Mouse (Mus musculus) limb, embryonic 13.5 days (tissue): ENCODE measurements around the gene S1pr4. TPM values are rescaled to one million over a fixed set of nuclear protein-coding genes. Genes with fewer than 3 reads are reported as not detected.

ENCODE experiments used
- ATAC-seq: fragments of 200-750 bp; cut with Nextera tagmentation; 2 replicates; pipeline ENCODE4 v1.8.0; 2017; ENCODE audit warnings: low read depth, moderate number of reproducible peaks, moderate TSS enrichment; ENCODE audit not compliant: low FRiP score
- H3K27ac ChIP-seq: fragments of 300-500 bp; sonication (generic); 2 replicates; pipeline ENCODE4 v1.5.1; 2015; ENCODE audit warnings: inconsistent platforms, mild to moderate bottlenecking, moderate library complexity
- H3K27me3 ChIP-seq: fragments of 300-500 bp; sonication (generic); 2 replicates; pipeline ENCODE4 v1.6.1; 2015; ENCODE audit warnings: mild to moderate bottlenecking, inconsistent platforms
- H3K36me3 ChIP-seq: fragments of 300-500 bp; sonication (generic); 2 replicates; pipeline ENCODE4 v1.6.1; 2015; ENCODE audit warnings: inconsistent platforms, mild to moderate bottlenecking, moderate library complexity
- H3K4me1 ChIP-seq: fragments of 300-500 bp; sonication (generic); 2 replicates; pipeline ENCODE4 v1.6.1; 2015; ENCODE audit warnings: inconsistent platforms
- H3K4me2 ChIP-seq: fragments of 300-500 bp; sonication (generic); replicated peaks from 2 replicates; pipeline ENCODE4 v1.6.1; 2015; ENCODE audit warnings: inconsistent platforms, mild to moderate bottlenecking, moderate library complexity
- H3K4me3 ChIP-seq: fragments of 300-500 bp; sonication (generic); 2 replicates; pipeline ENCODE4 v1.5.1; 2015; ENCODE audit warnings: moderate library complexity, mild to moderate bottlenecking, inconsistent platforms
- H3K9ac ChIP-seq: fragments of 300-500 bp; sonication (generic); 2 replicates; pipeline ENCODE4 v1.6.1; 2015; ENCODE audit warnings: mild to moderate bottlenecking, inconsistent platforms
- H3K9me3 ChIP-seq: fragments of 300-500 bp; sonication (generic); 2 replicates; pipeline ENCODE4 v1.6.1; 2016; ENCODE audit warnings: inconsistent platforms
- WGBS: fragments of 180-500 bp; shearing (Covaris S2); methylation state at CpG from one replicate; pipeline ENCODE4 v1.1.7; 2015; 5-methylcytosine and 5-hydroxymethylcytosine counted together
- polyA plus RNA-seq: library from polyadenylated mRNA; unstranded; fragments of >200 nt; fragmentation: Nextera tagmentation; extraction: Ambion mirVana; gene quantifications from 2 replicates; pipeline ENCODE4 v1.2.1, GENCODE M21; 2015

S1pr4 gene
- polyA plus RNA-seq = 0.28 and 0.53 TPM in 2 replicates

- Histone ChIP-seq H3K9ac (0 out of 2 replicates have a peak within 1 kb of the TSS, but pooled peaks have one; percentile 19), H3K27me3 (peaks cover 14% of the 10 kb centered on the region), H3K9me3 (no peaks in the 10 kb centered on the region), H3K4me1 (peaks cover 6% of the 10 kb centered on the region), H3K36me3 (no peaks in the 10 kb centered on the region), H3K4me3 (no peak within 1 kb of the TSS), H3K4me2 (no peak within 1 kb of the TSS), H3K27ac (no peak within 1 kb of the TSS)
- no peak for ATAC-seq
- WGBS = 78% methylated on average over 3 of the region's 3 CpGs
Measured at GRCm38 (mm10) chr10:81500032-81500431, at the start of gene S1pr4. S1pr4 (minus strand) TSS chr10:81500132.

GRCm38 (mm10) chr10:81548944-81549343, 49.0 kb upstream of the S1pr4 start:
- 66% methylated on average over 5 of the region's 5 CpGs for WGBS
- Histone ChIP-seq H3K27ac (no peak overlapping the region), H3K4me3 (no peak overlapping the region), H3K9me3 (no peaks in the 10 kb centered on the region), H3K4me1 (peaks cover 18% of the 10 kb centered on the region), H3K36me3 (no peaks in the 10 kb centered on the region), H3K4me2 (no peak overlapping the region), H3K9ac (no peak overlapping the region), H3K27me3 (no peaks in the 10 kb centered on the region)
- ATAC-seq = no peak

GRCm38 (mm10) chr10:81546788-81547571, 47.0 kb upstream of the S1pr4 start:
- no peak overlapping the region for H3K4me2 ChIP-seq
- no peak for ATAC-seq
- 90% methylated on average over 13 of the region's 13 CpGs for WGBS
- peaks cover 37% of the 10 kb centered on the region for H3K4me1 ChIP-seq
- no peak overlapping the region for H3K27ac ChIP-seq
- H3K9me3 ChIP-seq = no peaks in the 10 kb centered on the region
- H3K27me3 ChIP-seq = no peaks in the 10 kb centered on the region
- no peak overlapping the region for H3K9ac ChIP-seq
- H3K4me3 ChIP-seq = no peak overlapping the region
- peaks cover 4% of the 10 kb centered on the region; the same call in 1 of the 2 replicates for H3K36me3 ChIP-seq

GRCm38 (mm10) chr10:81546332-81546731, 46.4 kb upstream of the S1pr4 start:
- H3K27me3 ChIP-seq = no peaks in the 10 kb centered on the region
- 81% methylated on average over 5 of the region's 5 CpGs for WGBS

GRCm38 (mm10) chr10:81545161-81545747, 45.3 kb upstream of the S1pr4 start, which contains the start of gene Gna11:
Gna11 (minus strand) TSS chr10:81545190.
- ATAC-seq = peak; percentile 96
- H3K27me3 ChIP-seq = no peaks in the 10 kb centered on the region
- WGBS = under 1% methylated on average over 57 of the region's 59 CpGs
- peak within 1 kb of the TSS; percentile 98 for H3K4me2 ChIP-seq
- H3K9ac ChIP-seq = peak within 1 kb of the TSS; percentile 98
- peak within 1 kb of the TSS; percentile 79 for H3K27ac ChIP-seq
- peaks cover 9% of the 10 kb centered on the region; the same call in 1 of the 2 replicates for H3K36me3 ChIP-seq
- peaks cover 33% of the 10 kb centered on the region for H3K4me1 ChIP-seq
- peak within 1 kb of the TSS; percentile 99 for H3K4me3 ChIP-seq
- no peaks in the 10 kb centered on the region for H3K9me3 ChIP-seq

More at GRCm38 (mm10) chr10:81546332-81546731, 46.4 kb upstream of the S1pr4 start:
- Histone ChIP-seq H3K4me2 (no peak overlapping the region), H3K4me3 (no peak overlapping the region), H3K36me3 (peaks cover 4% of the 10 kb centered on the region; the same call in 1 of the 2 replicates), H3K9me3 (no peaks in the 10 kb centered on the region), H3K27ac (no peak overlapping the region), H3K4me1 (peaks cover 36% of the 10 kb centered on the region), H3K9ac (peak overlapping the region; percentile 48; the same call in 1 of the 2 replicates)
- no peak for ATAC-seq

- H3K4me3 ChIP-seq = peak overlapping the region; percentile 99
- under 1% methylated on average over 81 of the region's 93 CpGs for WGBS
- ATAC-seq = peak; percentile 24; the same call in 1 of the 2 replicates
Measured at GRCm38 (mm10) chr10:81544296-81545160, 44.6 kb upstream of the S1pr4 start.

GRCm38 (mm10) chr10:81543633-81544032, 43.7 kb upstream of the S1pr4 start:
- WGBS = 78% methylated on average over 1 of the region's 1 CpGs
- Histone ChIP-seq H3K27me3 (no peaks in the 10 kb centered on the region), H3K4me2 (peak overlapping the region; percentile 98), H3K9me3 (no peaks in the 10 kb centered on the region), H3K4me3 (peak overlapping the region; percentile 99), H3K9ac (peak overlapping the region; percentile 98), H3K36me3 (peaks cover 25% of the 10 kb centered on the region), H3K27ac (no peak overlapping the region), H3K4me1 (peaks cover 33% of the 10 kb centered on the region)
- ATAC-seq = no peak

More at GRCm38 (mm10) chr10:81544296-81545160, 44.6 kb upstream of the S1pr4 start:
- H3K9me3 ChIP-seq = no peaks in the 10 kb centered on the region
- peak overlapping the region; percentile 98 for H3K9ac ChIP-seq
- H3K4me1 ChIP-seq = peaks cover 33% of the 10 kb centered on the region
- H3K27me3 ChIP-seq = no peaks in the 10 kb centered on the region
- peak overlapping the region; percentile 98 for H3K4me2 ChIP-seq
- H3K27ac ChIP-seq = peak overlapping the region; percentile 67; the same call in 1 of the 2 replicates
- H3K36me3 ChIP-seq = peaks cover 16% of the 10 kb centered on the region

- no peak for ATAC-seq
- Histone ChIP-seq H3K9me3 (no peaks in the 10 kb centered on the region), H3K27ac (no peak overlapping the region), H3K4me2 (peak overlapping the region; percentile 98), H3K36me3 (peaks cover 30% of the 10 kb centered on the region), H3K9ac (peak overlapping the region; percentile 98), H3K4me3 (peak overlapping the region; percentile 99), H3K4me1 (peaks cover 33% of the 10 kb centered on the region), H3K27me3 (no peaks in the 10 kb centered on the region)
- 73% methylated on average over 7 of the region's 7 CpGs for WGBS
Measured at GRCm38 (mm10) chr10:81542727-81543460, 43.0 kb upstream of the S1pr4 start.

GRCm38 (mm10) chr10:81541803-81542202, 41.9 kb upstream of the S1pr4 start:
- no peaks in the 10 kb centered on the region for H3K9me3 ChIP-seq
- peak overlapping the region; percentile 98 for H3K9ac ChIP-seq
- peaks cover 40% of the 10 kb centered on the region for H3K36me3 ChIP-seq
- H3K4me3 ChIP-seq = peak overlapping the region; percentile 99; the same call in 1 of the 2 replicates
- ATAC-seq = no peak
- no peaks in the 10 kb centered on the region for H3K27me3 ChIP-seq
- H3K4me2 ChIP-seq = 0 out of 2 replicates have a peak overlapping the region, but pooled peaks have one; percentile 7
- peaks cover 33% of the 10 kb centered on the region for H3K4me1 ChIP-seq
- 89% methylated on average over 10 of the region's 10 CpGs for WGBS
- H3K27ac ChIP-seq = no peak overlapping the region; the same call in 1 of the 2 replicates

GRCm38 (mm10) chr10:81541363-81541762, 41.4 kb upstream of the S1pr4 start:
- 89% methylated on average over 5 of the region's 5 CpGs for WGBS
- peak overlapping the region; percentile 98; the same call in 1 of the 2 replicates for H3K9ac ChIP-seq
- H3K9me3 ChIP-seq = no peaks in the 10 kb centered on the region
- H3K4me3 ChIP-seq = no peak overlapping the region; the same call in 1 of the 2 replicates
- no peaks in the 10 kb centered on the region for H3K27me3 ChIP-seq
- no peak overlapping the region for H3K4me2 ChIP-seq
- H3K36me3 ChIP-seq = peaks cover 42% of the 10 kb centered on the region
- peaks cover 33% of the 10 kb centered on the region for H3K4me1 ChIP-seq
- ATAC-seq = no peak
- H3K27ac ChIP-seq = no peak overlapping the region
